Mouse (Mus musculus) small intestine, adult 2 months (tissue): ENCODE data around the gene Ccnb2. TPM values are rescaled to one million over a fixed set of nuclear protein-coding genes. Genes with fewer than 3 reads are reported as not detected.

Source experiments
- H3K27ac ChIP-seq: fragments of 200-500 bp; 2 replicates; pipeline ENCODE4 v1.5.1; 2012; ENCODE audit warnings: low read depth, low read length, control low read depth, inconsistent platforms; ENCODE audit not compliant: insufficient read depth
- H3K27me3 ChIP-seq: fragments of 200-500 bp; 2 replicates; pipeline ENCODE4 v1.6.1; 2012; ENCODE audit warnings: mild to moderate bottlenecking, moderate library complexity, low read length, inconsistent platforms; ENCODE audit not compliant: control insufficient read depth, insufficient read depth
- H3K36me3 ChIP-seq: fragments of 200-500 bp; 2 replicates; pipeline ENCODE4 v1.6.1; 2012; ENCODE audit warnings: mild to moderate bottlenecking, low read length, control low read depth, inconsistent platforms; ENCODE audit not compliant: control insufficient read depth, insufficient read depth
- H3K4me1 ChIP-seq: fragments of 200-500 bp; 2 replicates; pipeline ENCODE4 v1.6.1; 2012; ENCODE audit warnings: low read length, inconsistent platforms, mixed read lengths; ENCODE audit not compliant: control insufficient read depth, insufficient read depth, insufficient read length
- H3K4me3 ChIP-seq: fragments of 200-500 bp; 2 replicates; pipeline ENCODE4 v1.5.1; 2012; ENCODE audit warnings: low read depth, mild to moderate bottlenecking, control low read depth, inconsistent platforms, low read length, moderate library complexity
- CTCF ChIP-seq: fragments of 200-500 bp; IDR thresholded peaks from 2 replicates; pipeline ENCODE4 v1.5.1; 2012; ENCODE audit warnings: low read depth, mild to moderate bottlenecking, control low read depth, inconsistent platforms, low read length, moderate library complexity, mixed read lengths; ENCODE audit not compliant: insufficient replicate concordance, insufficient read length; ENCODE audit errors: extremely low read depth
- POLR2A ChIP-seq: fragments of 200-500 bp; IDR thresholded peaks from 2 replicates; pipeline ENCODE4 v1.6.1; 2012; ENCODE audit warnings: low read depth, mild to moderate bottlenecking, control low read depth, inconsistent platforms, low read length, moderate library complexity
- WGBS: fragments of 180-500 bp; shearing (Covaris S2); methylation state at CpG from one replicate; pipeline ENCODE4 v1.1.7; 2018; 5-methylcytosine and 5-hydroxymethylcytosine counted together
- polyA plus RNA-seq: library from polyadenylated mRNA; depleted of rRNA; stranded (reverse); fragments of >200 nt; gene quantifications from 2 replicates; pipeline ENCODE4 v1.2.3, GENCODE M21; 2012

The Ccnb2 gene
- polyA plus RNA-seq, 1 experiment = 17.6 TPM

GRCm38 (mm10) chr9:70413038-70413437 lies 8.3 kb downstream of the Ccnb2 start:
- Histone ChIP-seq H3K27ac (no peak overlapping the region), H3K4me1 (no peaks in the 10 kb centered on the region), H3K4me3 (no peak overlapping the region), H3K36me3 (peaks cover 39% of the 10 kb centered on the region), H3K27me3 (no peaks in the 10 kb centered on the region)
- TF ChIP-seq POLR2A (no peak), CTCF (no peak)
- WGBS = 87% methylated on average over 7 of the region's 7 CpGs

- Histone ChIP-seq H3K27me3 (no peaks in the 10 kb centered on the region), H3K27ac (no peak overlapping the region), H3K4me1 (no peaks in the 10 kb centered on the region), H3K4me3 (no peak overlapping the region), H3K36me3 (peaks cover 45% of the 10 kb centered on the region)
- 79% methylated on average over 11 of the region's 11 CpGs for WGBS
- TF ChIP-seq POLR2A (no peak), CTCF (no peak)
These were observed 10.7 kb downstream of the Ccnb2 start for GRCm38 (mm10) chr9:70410668-70411067.

- H3K36me3 ChIP-seq = peaks cover 45% of the 10 kb centered on the region
- H3K27ac ChIP-seq = no peak overlapping the region
- no peak overlapping the region for H3K4me3 ChIP-seq
- no peaks in the 10 kb centered on the region for H3K27me3 ChIP-seq
- WGBS = 93% methylated on average over 8 of the region's 8 CpGs
- H3K4me1 ChIP-seq = no peaks in the 10 kb centered on the region
- TF ChIP-seq POLR2A = no peak
- TF ChIP-seq CTCF = no peak
These were observed 11.6 kb downstream of the Ccnb2 start for GRCm38 (mm10) chr9:70409743-70410142.

- WGBS = 93% methylated on average over 3 of the region's 3 CpGs
- no peaks in the 10 kb centered on the region for H3K27me3 ChIP-seq
- H3K27ac ChIP-seq = no peak overlapping the region
- TF ChIP-seq POLR2A (no peak), CTCF (peak; percentile 45; the same call in 1 of the 2 replicates)
- H3K4me3 ChIP-seq = no peak overlapping the region
- H3K36me3 ChIP-seq = peaks cover 43% of the 10 kb centered on the region
- H3K4me1 ChIP-seq = no peaks in the 10 kb centered on the region
These were observed 12.6 kb downstream of the Ccnb2 start for GRCm38 (mm10) chr9:70408791-70409190.

- TF ChIP-seq POLR2A (no peak), CTCF (no peak)
- no peaks in the 10 kb centered on the region for H3K27me3 ChIP-seq
These were observed 14.8 kb downstream of the Ccnb2 start for GRCm38 (mm10) chr9:70406596-70406995.

GRCm38 (mm10) chr9:70401937-70402539 lies 19.3 kb downstream of the Ccnb2 start:
- 89% methylated on average over 8 of the region's 8 CpGs for WGBS
- TF ChIP-seq CTCF (no peak), POLR2A (no peak)
- Histone ChIP-seq H3K27ac (no peak overlapping the region), H3K4me3 (no peak overlapping the region), H3K36me3 (peaks cover 25% of the 10 kb centered on the region), H3K27me3 (no peaks in the 10 kb centered on the region), H3K4me1 (no peaks in the 10 kb centered on the region)

More at GRCm38 (mm10) chr9:70406596-70406995, 14.8 kb downstream of the Ccnb2 start:
- no peaks in the 10 kb centered on the region for H3K4me1 ChIP-seq
- H3K36me3 ChIP-seq = peaks cover 30% of the 10 kb centered on the region
- 75% methylated on average over 3 of the region's 3 CpGs for WGBS
- H3K27ac ChIP-seq = no peak overlapping the region
- H3K4me3 ChIP-seq = no peak overlapping the region

- TF ChIP-seq CTCF (no peak), POLR2A (no peak)
- H3K27ac ChIP-seq = no peak overlapping the region
- no peaks in the 10 kb centered on the region for H3K27me3 ChIP-seq
- H3K4me3 ChIP-seq = no peak overlapping the region
- H3K4me1 ChIP-seq = no peaks in the 10 kb centered on the region; the same call in 1 of the 2 replicates
- H3K36me3 ChIP-seq = peaks cover 41% of the 10 kb centered on the region
- 97% methylated on average over 2 of the region's 2 CpGs for WGBS
These were observed 25.3 kb downstream of the Ccnb2 start for GRCm38 (mm10) chr9:70396083-70396482.
